Mouse (Mus musculus) erythroblast, embryonic 14.5 days (primary cell): ENCODE measurements around the gene Tmem87a.

Experiments used
- GATA1 ChIP-seq: IDR thresholded peaks from 2 replicates; pipeline ENCODE4 v1.6.1; 2012; ENCODE audit warnings: low read length, inconsistent platforms, mixed read lengths
- TAL1 ChIP-seq: IDR thresholded peaks from 3 replicates; pipeline ENCODE4 v1.6.1; 2012; ENCODE audit warnings: low read length, inconsistent platforms, mixed read lengths

DNA sequence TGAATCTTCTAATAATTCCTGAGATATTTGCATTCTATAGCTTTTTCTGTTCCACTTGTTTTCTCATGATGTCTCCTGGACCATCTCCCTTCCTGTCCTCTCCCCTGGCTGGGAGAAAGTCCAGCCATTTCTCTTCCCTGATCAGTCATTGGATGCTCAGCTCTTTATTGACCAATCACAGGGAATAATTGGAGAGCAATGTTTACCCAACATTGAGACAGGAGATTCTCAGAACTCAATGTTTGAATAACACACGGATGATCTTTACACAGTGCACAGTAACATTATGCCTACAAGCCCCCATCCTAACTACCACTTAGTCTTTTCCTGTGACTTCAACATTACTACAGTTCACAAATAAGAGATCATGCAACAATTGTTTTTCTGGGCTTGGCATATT is 43.5 kb downstream of the Tmem87a start:
- no peak for TF ChIP-seq TAL1
- TF ChIP-seq GATA1: no peak
